Mouse (Mus musculus): ENCODE measurements around the gene AC109138.7. TPM values are rescaled to one million over a fixed set of nuclear protein-coding genes. Genes with fewer than 3 reads are reported as not detected.
A peak's percentile ranks its signal among the peaks of the same experiment; 100 is the strongest.
"Not testable (repeated sequence)": the region's sequence is repeated elsewhere in the genome, so short reads cannot be mapped to it uniquely, and the experiment has no call there.

Gene AC109138.7
- total and polyA plus RNA-seq, 3 experiments = not detected

DNA sequence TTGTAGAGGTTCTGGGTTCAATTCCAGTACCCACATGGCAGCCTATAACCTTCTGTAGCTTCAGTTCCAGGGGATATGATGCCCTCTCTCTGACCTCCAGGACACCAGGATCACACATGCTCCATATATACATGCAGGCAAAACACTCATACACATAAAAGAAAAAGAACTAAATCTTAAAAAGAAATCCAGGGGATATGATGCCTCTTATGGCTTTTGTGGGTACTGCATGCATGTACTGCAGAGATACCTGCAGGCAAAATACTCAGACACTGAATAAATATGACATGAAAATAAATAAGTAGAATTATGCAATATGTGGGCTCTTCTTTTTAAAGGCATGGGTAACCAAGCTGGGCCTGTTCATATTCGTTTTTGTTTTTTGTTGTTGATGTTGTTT lies 32.9 kb downstream of the AC109138.7 start:
- no peak for DNase-seq

- not testable (repeated sequence) for DNase-seq
Observed at GRCm38 (mm10) chr19:4248683-4249082, 34.5 kb downstream of the AC109138.7 start.

GRCm38 (mm10) chr19:4254230-4254629 lies 40.1 kb downstream of the AC109138.7 start:
- no peak for DNase-seq

DNA sequence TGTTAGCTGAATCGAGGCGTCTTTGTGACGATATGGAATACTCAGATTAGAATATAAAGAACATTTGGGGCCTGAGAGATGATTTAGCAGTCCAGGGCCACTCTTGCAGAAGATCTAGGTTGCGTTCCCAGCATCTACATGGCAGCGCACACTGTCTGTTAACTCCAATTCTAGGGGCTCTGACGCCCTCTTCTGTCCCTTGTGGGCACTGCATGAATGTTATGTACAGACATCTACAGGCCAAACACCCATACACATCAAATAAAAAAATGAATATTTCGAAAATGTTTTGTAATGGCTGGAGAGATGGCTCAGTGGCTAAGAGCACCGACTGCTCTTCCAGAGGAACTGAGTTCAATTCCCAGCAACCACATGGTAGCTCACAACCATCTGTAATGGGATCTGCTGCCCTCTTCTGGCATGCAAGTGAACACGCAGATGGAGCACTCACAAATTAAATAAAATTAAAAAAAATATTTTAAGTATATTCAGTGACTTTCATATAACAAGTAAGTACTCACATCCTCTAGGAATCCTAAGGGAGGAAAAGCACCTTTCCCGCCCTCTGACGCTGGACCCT lies 41.5 kb downstream of the AC109138.7 start:
- DNase-seq = no peak

GRCm38 (mm10) chr19:4257216-4257896 lies 43.2 kb downstream of the AC109138.7 start:
- DNase-seq = peak; percentile 94

DNA sequence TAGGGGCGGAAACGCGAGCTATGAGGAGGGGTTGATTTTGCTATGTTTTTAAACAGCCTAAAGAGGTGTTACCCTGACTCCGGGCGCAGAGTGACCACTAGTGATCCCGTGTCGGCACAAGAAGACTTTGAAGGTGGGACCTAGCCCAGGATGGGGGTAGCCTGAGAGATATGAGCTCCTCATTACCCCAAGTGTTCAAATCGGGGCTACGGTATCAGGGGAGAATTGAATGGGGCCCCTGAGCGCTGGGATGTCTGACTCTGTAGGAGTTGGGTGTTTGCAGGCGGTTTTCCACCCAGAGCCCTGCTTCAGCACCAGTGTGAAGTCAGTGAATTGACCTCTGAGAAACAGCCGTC lies 43.7 kb downstream of the AC109138.7 start:
- no peak for DNase-seq

GRCm38 (mm10) chr19:4261038-4261698 lies 47.0 kb downstream of the AC109138.7 start:
- no peak for DNase-seq

DNA sequence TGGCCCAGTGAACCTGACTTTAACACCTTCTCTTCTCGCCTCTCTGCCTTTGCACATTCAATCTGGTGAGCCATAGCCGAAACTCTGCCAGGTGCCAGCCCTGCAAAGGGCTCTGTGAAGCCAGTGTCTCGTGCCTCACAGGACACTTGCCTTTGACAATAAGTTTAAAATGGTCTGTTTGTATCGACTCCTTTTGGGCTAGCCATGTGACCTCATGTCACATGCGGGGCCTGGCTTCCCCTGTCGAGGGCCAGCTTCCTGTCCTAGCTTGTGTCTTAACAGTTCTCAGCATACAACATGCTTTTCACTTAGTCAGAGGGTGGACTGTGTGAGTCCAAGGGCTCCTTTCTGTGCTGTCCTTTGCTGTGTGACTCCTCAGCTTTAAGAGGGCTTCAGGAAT lies 48.6 kb downstream of the AC109138.7 start:
- no peak for DNase-seq

DNA sequence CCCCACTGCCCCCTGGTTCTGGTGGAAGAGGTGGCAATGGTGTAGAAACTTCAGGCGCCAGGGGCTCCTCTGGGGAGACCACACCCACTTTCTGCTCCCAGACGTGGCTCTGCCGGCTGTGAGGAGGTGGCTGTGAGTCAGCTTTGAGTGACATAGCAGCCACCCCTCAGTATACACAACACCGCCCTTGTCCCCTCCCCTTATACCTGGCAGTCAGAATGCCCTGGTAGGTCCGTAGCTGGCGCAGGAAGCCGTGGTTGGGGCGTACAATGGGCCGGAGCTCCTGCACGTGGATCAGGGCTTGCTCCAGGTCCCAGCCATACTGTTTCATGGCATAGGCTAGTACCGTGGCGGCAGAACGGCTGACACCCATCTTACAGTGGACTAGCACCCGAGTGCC lies 49.5 kb downstream of the AC109138.7 start:
- DNase-seq = no peak

- peak; percentile 46 for DNase-seq
Observed at GRCm38 (mm10) chr19:4264171-4264780, 50.1 kb downstream of the AC109138.7 start.

DNA sequence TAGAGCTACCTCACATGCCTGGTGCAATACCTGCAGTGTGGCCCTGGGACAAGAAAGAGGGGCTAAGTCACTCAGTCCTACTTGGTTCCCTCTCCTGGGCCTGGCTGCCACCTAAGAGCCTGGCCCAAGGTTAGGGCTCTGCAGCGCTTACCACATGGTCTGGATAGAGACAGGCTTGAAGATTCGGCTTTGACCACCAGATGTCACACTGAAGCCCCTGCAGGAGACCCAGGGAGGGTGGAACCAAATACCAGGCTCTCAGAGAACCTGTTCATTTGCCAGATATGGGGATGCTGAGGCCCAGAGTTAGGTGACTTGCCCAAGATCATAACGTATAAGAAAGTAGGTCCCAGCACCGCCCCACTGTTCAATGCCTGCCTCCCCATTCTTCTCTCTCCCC lies 51.8 kb downstream of the AC109138.7 start:
- no peak for DNase-seq

- DNase-seq = peak; percentile 89
Observed at GRCm38 (mm10) chr19:4268566-4269361, 54.6 kb downstream of the AC109138.7 start, which contains the start of gene Ssh3. Gene Ssh3, minus strand, starts transcription at chr19:4269180.

DNA sequence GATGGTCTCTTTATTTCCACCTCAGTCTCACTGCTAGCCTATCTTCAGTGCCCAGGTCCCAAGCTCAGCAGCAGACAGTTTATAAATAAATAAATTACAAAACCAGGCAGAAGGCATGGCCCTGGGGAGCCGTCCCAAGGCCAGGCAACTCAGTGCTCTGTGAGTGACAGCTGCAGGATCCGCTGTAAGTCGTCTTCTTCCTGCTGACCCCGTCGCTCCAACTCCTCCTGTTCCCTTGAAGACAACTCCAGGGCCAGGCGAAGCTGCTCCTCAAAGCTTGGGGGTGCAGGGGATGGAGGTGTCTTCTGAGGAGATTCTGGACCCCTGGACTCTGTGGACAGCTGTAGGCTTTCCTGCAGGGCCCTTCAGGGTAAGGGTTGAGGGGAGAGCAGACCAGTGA lies 56.0 kb downstream of the AC109138.7 start:
- DNase-seq = peak; percentile 78

DNA sequence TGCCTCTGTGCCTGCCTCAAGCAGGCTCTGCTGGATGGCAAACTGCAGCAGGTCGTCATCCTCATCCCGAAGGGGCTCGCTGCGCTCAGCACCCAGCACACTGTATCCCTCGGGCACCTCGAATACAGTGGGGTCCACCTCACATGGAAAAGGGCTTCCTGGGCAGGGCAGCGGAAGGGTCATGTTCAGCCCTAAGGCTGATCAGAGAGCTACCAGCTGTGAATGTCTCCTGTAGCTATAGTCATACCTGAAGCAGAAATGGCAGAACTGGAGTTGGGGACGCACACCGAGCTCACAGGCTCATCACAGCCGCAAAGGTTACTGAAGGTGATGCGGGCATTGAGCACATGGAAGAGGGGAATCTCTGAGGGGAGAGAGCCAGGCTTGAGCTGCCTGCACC lies 56.8 kb downstream of the AC109138.7 start:
- DNase-seq = no peak

DNA sequence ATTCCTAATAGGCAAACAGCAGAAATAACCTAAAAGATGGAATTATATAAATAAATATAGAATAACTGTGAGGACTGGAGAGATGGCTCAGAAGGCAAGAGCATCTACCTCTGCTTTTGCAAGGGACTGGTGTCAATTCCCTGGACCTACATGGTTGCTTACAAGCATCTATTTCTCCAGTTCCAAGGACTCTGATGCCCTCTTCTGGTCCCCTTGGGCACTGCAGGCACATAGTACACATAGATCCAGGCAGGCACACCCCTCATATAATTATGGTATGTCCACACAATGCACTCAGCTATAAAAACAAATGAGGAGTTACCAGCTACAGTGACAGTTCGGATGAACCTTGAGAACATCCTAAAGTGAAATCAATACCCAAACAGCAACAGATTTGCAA lies 65.3 kb downstream of the AC109138.7 start:
- no peak for DNase-seq

DNA sequence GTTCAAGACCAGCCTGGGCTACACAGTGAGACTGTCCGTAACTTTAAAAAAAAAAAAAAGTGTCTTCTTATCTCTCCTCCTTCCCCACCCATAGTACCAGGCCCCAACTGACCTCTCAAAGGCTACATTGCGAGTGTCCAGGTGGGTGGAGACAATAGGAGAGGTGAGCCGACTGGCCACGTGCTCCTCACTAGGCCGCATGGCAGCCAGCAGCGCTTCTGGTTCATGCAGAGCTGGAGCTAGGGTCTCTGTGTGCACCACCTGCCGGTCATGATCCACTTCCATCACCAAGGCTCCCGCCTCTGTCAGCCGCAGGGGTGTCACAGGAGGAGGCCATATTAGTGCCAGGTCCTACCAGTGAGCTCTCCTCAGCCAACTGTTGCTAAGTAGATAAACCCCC lies 66.3 kb downstream of the AC109138.7 start:
- no peak for DNase-seq

Small RNA genes within 50 kb of the gene (microRNA-seq; reads per million reads assigned to microRNA genes)
- gene Gm26115 (0 reads per million in 2 experiments), gene Mir6985 (0.44 to 2.5 reads per million in 2 experiments)

Other genes starting within 250 kb of the AC109138.7 start
- gene Aldh3b2, start 242.0 kb upstream of the AC109138.7 start, total RNA-seq (2021) = 10 to 100 TPM; 12.2 to 15.2 TPM
- gene Aldh3b2, start 242.0 kb upstream of the AC109138.7 start, polyA plus RNA-seq (2012; rRNA removed) = 4.0 and 7.6 TPM in 2 replicates
- 10 to 100 TPM; 16.5 to 22.7 TPM for gene Acy3, start 227.8 kb upstream of the AC109138.7 start, total RNA-seq (2021)
- 80.5 and 96.1 TPM in 2 replicates for gene Acy3, start 227.8 kb upstream of the AC109138.7 start, polyA plus RNA-seq (2012; rRNA removed)
- not detected for gene Tbx10, start 221.6 kb upstream of the AC109138.7 start, total RNA-seq (2021)
- not detected in 2 replicates for gene Tbx10, start 221.6 kb upstream of the AC109138.7 start, polyA plus RNA-seq (2012; rRNA removed)
- 10 to 100 TPM; 25.1 to 27.0 TPM for gene Nudt8, start 213.8 kb upstream of the AC109138.7 start, total RNA-seq (2021)
- 36.7 and 65.9 TPM in 2 replicates for gene Nudt8, start 213.8 kb upstream of the AC109138.7 start, polyA plus RNA-seq (2012; rRNA removed)
- gene Gm49405, start 213.7 kb upstream of the AC109138.7 start, total RNA-seq (2021) = under 1 TPM; 0.55 to 0.69 TPM
- gene Gm49405, start 213.7 kb upstream of the AC109138.7 start, polyA plus RNA-seq (2012; rRNA removed) = 1.3 and 2.0 TPM in 2 replicates
- gene Doc2g, start 211.0 kb upstream of the AC109138.7 start, total RNA-seq (2021) = 1 to 10 TPM; 1.1 to 1.8 TPM
- 6.2 and 9.3 TPM in 2 replicates for gene Doc2g, start 211.0 kb upstream of the AC109138.7 start, polyA plus RNA-seq (2012; rRNA removed)
- 100 to 1,000 TPM; 260 to 445 TPM for gene Ndufv1, start 201.6 kb upstream of the AC109138.7 start, total RNA-seq (2021)
- gene Ndufv1, start 201.6 kb upstream of the AC109138.7 start, polyA plus RNA-seq (2012; rRNA removed) = 145 and 150 TPM in 2 replicates
- gene Gstp1, start 176.4 kb upstream of the AC109138.7 start, total RNA-seq (2021) = 100 to 1,000 TPM; 401 to 452 TPM
- 752 and 925 TPM in 2 replicates for gene Gstp1, start 176.4 kb upstream of the AC109138.7 start, polyA plus RNA-seq (2012; rRNA removed)
- gene Gstp2, start 168.3 kb upstream of the AC109138.7 start, total RNA-seq (2021) = 10 to 100 TPM; 57.2 to 61.4 TPM
- 7.9 and 13.8 TPM in 2 replicates for gene Gstp2, start 168.3 kb upstream of the AC109138.7 start, polyA plus RNA-seq (2012; rRNA removed)
- 1 to 10 TPM in 1 of 2 experiments, under 1 TPM in 1; 0.62 to 2.3 TPM for gene Gstp3, start 154.8 kb upstream of the AC109138.7 start, total RNA-seq (2021)
- gene Gstp3, start 154.8 kb upstream of the AC109138.7 start, polyA plus RNA-seq (2012; rRNA removed) = 0.79 and 0.83 TPM in 2 replicates
- not detected for gene Cabp2, start 132.8 kb upstream of the AC109138.7 start, total RNA-seq (2021)
- not detected in 2 replicates for gene Cabp2, start 132.8 kb upstream of the AC109138.7 start, polyA plus RNA-seq (2012; rRNA removed)
- 100 to 1,000 TPM; 128 to 131 TPM for gene Cdk2ap2, start 117.2 kb upstream of the AC109138.7 start, total RNA-seq (2021)
- gene Cdk2ap2, start 117.2 kb upstream of the AC109138.7 start, polyA plus RNA-seq (2012; rRNA removed) = 339 and 371 TPM in 2 replicates
- 10 to 100 TPM; 87.4 to 87.6 TPM for gene Pitpnm1, start 114.4 kb upstream of the AC109138.7 start, total RNA-seq (2021)
- gene Pitpnm1, start 114.4 kb upstream of the AC109138.7 start, polyA plus RNA-seq (2012; rRNA removed) = 164 and 171 TPM in 2 replicates
- gene Aip, start 88.5 kb upstream of the AC109138.7 start, total RNA-seq (2021) = 100 to 1,000 TPM; 102 to 134 TPM
- gene Aip, start 88.5 kb upstream of the AC109138.7 start, polyA plus RNA-seq (2012; rRNA removed) = 89.5 and 99.3 TPM in 2 replicates
- under 1 TPM; 0.09 to 0.17 TPM for gene Gpr152, start 74.6 kb upstream of the AC109138.7 start, total RNA-seq (2021)
- gene Gpr152, start 74.6 kb upstream of the AC109138.7 start, polyA plus RNA-seq (2012; rRNA removed) = 0.10 and 0.18 TPM in 2 replicates
- under 1 TPM; 0.29 to 0.69 TPM for gene Cabp4, start 70.3 kb upstream of the AC109138.7 start, total RNA-seq (2021)
- 0.12 and 0.26 TPM in 2 replicates for gene Cabp4, start 70.3 kb upstream of the AC109138.7 start, polyA plus RNA-seq (2012; rRNA removed)
- 100 to 1,000 TPM; 154 to 202 TPM for gene Coro1b, start 65.7 kb upstream of the AC109138.7 start, total RNA-seq (2021)
- gene Coro1b, start 65.7 kb upstream of the AC109138.7 start, polyA plus RNA-seq (2012; rRNA removed) = 199 and 225 TPM in 2 replicates
- 1 to 10 TPM; 2.5 to 5.7 TPM for gene Ptprcap, start 60.8 kb upstream of the AC109138.7 start, total RNA-seq (2021)
- 54.9 and 57.6 TPM in 2 replicates for gene Ptprcap, start 60.8 kb upstream of the AC109138.7 start, polyA plus RNA-seq (2012; rRNA removed)
- gene Rps6kb2, start 51.0 kb upstream of the AC109138.7 start, total RNA-seq (2021) = 10 to 100 TPM; 27.6 to 39.5 TPM
- 48.3 and 60.8 TPM in 2 replicates for gene Rps6kb2, start 51.0 kb upstream of the AC109138.7 start, polyA plus RNA-seq (2012; rRNA removed)
- 1 to 10 TPM; 2.9 to 5.8 TPM for gene Carns1, start 38.9 kb upstream of the AC109138.7 start, total RNA-seq (2021)
- gene Carns1, start 38.9 kb upstream of the AC109138.7 start, polyA plus RNA-seq (2012; rRNA removed) = 3.8 and 5.1 TPM in 2 replicates
- under 1 TPM in 1 of 2 experiments, not detected in 1; 0.97 TPM for gene Tbc1d10c, start 23.1 kb upstream of the AC109138.7 start, total RNA-seq (2021)
- gene Tbc1d10c, start 23.1 kb upstream of the AC109138.7 start, polyA plus RNA-seq (2012; rRNA removed) = 2.1 and 4.8 TPM in 2 replicates
- gene Ppp1ca, start 22.3 kb upstream of the AC109138.7 start, total RNA-seq (2021) = 100 to 1,000 TPM; 342 to 392 TPM
- 443 and 514 TPM in 2 replicates for gene Ppp1ca, start 22.3 kb upstream of the AC109138.7 start, polyA plus RNA-seq (2012; rRNA removed)
- gene Rad9a, start 12.7 kb upstream of the AC109138.7 start, total RNA-seq (2021) = 10 to 100 TPM in 1 of 2 experiments, 1 to 10 TPM in 1; 6.9 to 12.3 TPM
- 16.4 and 17.2 TPM in 2 replicates for gene Rad9a, start 12.7 kb upstream of the AC109138.7 start, polyA plus RNA-seq (2012; rRNA removed)
- 1 to 10 TPM; 5.5 to 9.0 TPM for gene Clcf1, start 119 bp upstream of the AC109138.7 start, total RNA-seq (2021)
- gene Clcf1, start 119 bp upstream of the AC109138.7 start, polyA plus RNA-seq (2012; rRNA removed) = 16.3 and 19.3 TPM in 2 replicates
- 10 to 100 TPM; 41.9 to 52.3 TPM for gene Pold4, start 17.5 kb downstream of the AC109138.7 start, total RNA-seq (2021)
- gene Pold4, start 17.5 kb downstream of the AC109138.7 start, polyA plus RNA-seq (2012; rRNA removed) = 112 and 146 TPM in 2 replicates
- 10 to 100 TPM; 30.9 to 34.4 TPM for gene Ssh3, start 54.8 kb downstream of the AC109138.7 start, total RNA-seq (2021)
- gene Ssh3, start 54.8 kb downstream of the AC109138.7 start, polyA plus RNA-seq (2012; rRNA removed) = 67.4 and 86.6 TPM in 2 replicates
- 1 to 10 TPM; 2.5 to 5.7 TPM for gene Ankrd13d, start 68.8 kb downstream of the AC109138.7 start, total RNA-seq (2021)
- 5.4 and 8.3 TPM in 2 replicates for gene Ankrd13d, start 68.8 kb downstream of the AC109138.7 start, polyA plus RNA-seq (2012; rRNA removed)
- gene Grk2, start 91.9 kb downstream of the AC109138.7 start, total RNA-seq (2021) = 10 to 100 TPM; 49.1 to 49.7 TPM
- gene Grk2, start 91.9 kb downstream of the AC109138.7 start, polyA plus RNA-seq (2012; rRNA removed) = 60.4 and 62.6 TPM in 2 replicates
- gene Kdm2a, start 183.9 kb downstream of the AC109138.7 start, total RNA-seq (2021) = 100 to 1,000 TPM in 1 of 2 experiments, 10 to 100 TPM in 1; 81.7 to 155 TPM
- gene Kdm2a, start 183.9 kb downstream of the AC109138.7 start, polyA plus RNA-seq (2012; rRNA removed) = 66.3 and 78.0 TPM in 2 replicates
- 10 to 100 TPM; 25.7 to 36.4 TPM for gene Rhod, start 225.1 kb downstream of the AC109138.7 start, total RNA-seq (2021)
- 35.2 and 39.5 TPM in 2 replicates for gene Rhod, start 225.1 kb downstream of the AC109138.7 start, polyA plus RNA-seq (2012; rRNA removed)

Data from adrenal gland, adult 2 months (tissue).